Mouse (Mus musculus): ENCODE measurements around the gene Gm49325. TPM values are rescaled to one million over a fixed set of nuclear protein-coding genes. Genes with fewer than 3 reads are reported as not detected.

The Gm49325 gene
- polyA plus RNA-seq, 1 experiment from 2014 or later, result 1.2 TPM

DNA sequence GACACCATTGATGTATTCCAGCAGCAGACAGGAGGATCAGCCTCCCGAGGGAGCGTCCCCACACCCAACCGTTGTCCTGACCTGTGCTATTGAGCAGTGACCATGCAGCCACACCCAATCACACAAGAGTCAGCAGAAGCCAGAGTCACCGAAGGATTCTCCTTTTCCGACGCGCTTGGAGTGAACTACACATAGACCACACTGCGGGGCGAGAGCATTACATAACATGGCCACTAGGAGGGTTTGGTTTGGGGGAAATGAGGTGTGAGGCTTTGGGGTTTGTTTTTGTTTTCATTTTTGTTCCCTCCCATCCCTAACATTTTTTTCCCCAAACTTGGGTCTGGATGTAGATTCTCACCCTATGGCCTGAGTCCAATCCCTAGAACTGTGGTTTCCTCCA is 10.2 kb downstream of the Gm49325 start:
- Histone ChIP-seq H3K36me3 (ENCODE audit: control insufficient read depth, insufficient read depth) (peaks cover 33% of the 10 kb centered on the region), H3K27ac (ENCODE audit: low read length) (no peak overlapping the region), H3K4me2 (ENCODE audit: low read length) (no peak overlapping the region), H3K4me3 (replicated peaks; ENCODE audit: low read length) (no peak overlapping the region), H3K9me3 (ENCODE audit: control insufficient read depth, low read length) (no peaks in the 10 kb centered on the region), H3K9ac (replicated peaks; ENCODE audit: low read depth, low read length) (no peak overlapping the region), H3K4me1 (replicated peaks; ENCODE audit: control insufficient read depth, insufficient read depth, low read length) (no peaks in the 10 kb centered on the region; the same call in 1 of the 2 replicates), H3K27me3 (replicated peaks; ENCODE audit: control insufficient read depth, insufficient read depth, low read length) (no peaks in the 10 kb centered on the region)
- WGBS, result 95% methylated on average over 9 of the region's 9 CpGs
- ATAC-seq, result no peak

DNA sequence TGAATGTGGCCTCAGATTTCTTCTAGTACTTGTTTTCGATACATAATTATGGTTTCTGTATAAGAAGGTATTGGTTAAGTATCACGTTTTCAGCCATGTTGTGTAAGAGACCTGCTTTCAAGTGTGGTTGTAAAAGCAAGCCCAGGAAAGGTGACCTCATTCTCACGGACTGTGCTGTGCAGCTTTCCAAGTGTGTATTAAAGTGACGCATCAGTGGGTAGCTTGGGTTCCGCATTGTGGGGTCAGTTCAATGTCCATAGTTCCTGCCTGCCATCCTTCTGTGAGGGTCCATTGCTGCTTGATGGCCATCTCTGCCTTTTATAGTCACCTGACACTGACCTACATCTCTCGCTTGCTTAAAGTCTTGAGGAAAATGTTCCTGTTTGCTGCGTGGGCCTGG is 10.9 kb downstream of the Gm49325 start:
- 93% methylated on average over 7 of the region's 7 CpGs for WGBS
- H3K36me3 ChIP-seq (ENCODE audit: control insufficient read depth, insufficient read depth), result peaks cover 31% of the 10 kb centered on the region
- no peak for ATAC-seq
- H3K27me3 ChIP-seq (replicated peaks; ENCODE audit: control insufficient read depth, insufficient read depth, low read length), result no peaks in the 10 kb centered on the region
- H3K4me1 ChIP-seq (replicated peaks; ENCODE audit: control insufficient read depth, insufficient read depth, low read length), result peaks cover 6% of the 10 kb centered on the region
- H3K9ac ChIP-seq (replicated peaks; ENCODE audit: low read depth, low read length), result no peak overlapping the region
- no peaks in the 10 kb centered on the region for H3K9me3 ChIP-seq (ENCODE audit: control insufficient read depth, low read length)
- H3K4me2 ChIP-seq (ENCODE audit: low read length), result no peak overlapping the region
- no peak overlapping the region for H3K27ac ChIP-seq (ENCODE audit: low read length)
- H3K4me3 ChIP-seq (replicated peaks; ENCODE audit: low read length), result no peak overlapping the region

DNA sequence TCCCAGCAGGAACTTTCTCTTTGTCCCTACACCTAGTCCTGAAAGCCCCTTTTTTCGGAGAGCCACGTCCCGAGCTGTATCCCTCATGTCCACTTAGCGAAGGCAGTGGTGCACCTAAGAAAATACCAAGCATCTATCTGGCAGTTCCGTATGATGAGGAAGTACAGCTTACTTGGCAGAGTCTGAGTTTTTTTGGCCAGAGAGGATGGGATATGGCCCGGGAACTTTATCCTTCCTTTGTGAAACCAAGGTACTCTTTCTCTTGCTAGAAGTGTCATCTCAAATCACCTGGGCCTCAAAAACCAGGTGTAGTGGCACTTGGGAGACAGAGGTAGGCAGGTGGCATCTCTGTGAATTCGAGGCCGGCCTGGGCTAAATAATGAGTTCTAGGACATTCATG is 15.5 kb downstream of the Gm49325 start:
- peaks cover 11% of the 10 kb centered on the region for H3K36me3 ChIP-seq (ENCODE audit: control insufficient read depth, insufficient read depth)
- no peak for ATAC-seq
- WGBS, result 78% methylated on average over 8 of the region's 8 CpGs

DNA sequence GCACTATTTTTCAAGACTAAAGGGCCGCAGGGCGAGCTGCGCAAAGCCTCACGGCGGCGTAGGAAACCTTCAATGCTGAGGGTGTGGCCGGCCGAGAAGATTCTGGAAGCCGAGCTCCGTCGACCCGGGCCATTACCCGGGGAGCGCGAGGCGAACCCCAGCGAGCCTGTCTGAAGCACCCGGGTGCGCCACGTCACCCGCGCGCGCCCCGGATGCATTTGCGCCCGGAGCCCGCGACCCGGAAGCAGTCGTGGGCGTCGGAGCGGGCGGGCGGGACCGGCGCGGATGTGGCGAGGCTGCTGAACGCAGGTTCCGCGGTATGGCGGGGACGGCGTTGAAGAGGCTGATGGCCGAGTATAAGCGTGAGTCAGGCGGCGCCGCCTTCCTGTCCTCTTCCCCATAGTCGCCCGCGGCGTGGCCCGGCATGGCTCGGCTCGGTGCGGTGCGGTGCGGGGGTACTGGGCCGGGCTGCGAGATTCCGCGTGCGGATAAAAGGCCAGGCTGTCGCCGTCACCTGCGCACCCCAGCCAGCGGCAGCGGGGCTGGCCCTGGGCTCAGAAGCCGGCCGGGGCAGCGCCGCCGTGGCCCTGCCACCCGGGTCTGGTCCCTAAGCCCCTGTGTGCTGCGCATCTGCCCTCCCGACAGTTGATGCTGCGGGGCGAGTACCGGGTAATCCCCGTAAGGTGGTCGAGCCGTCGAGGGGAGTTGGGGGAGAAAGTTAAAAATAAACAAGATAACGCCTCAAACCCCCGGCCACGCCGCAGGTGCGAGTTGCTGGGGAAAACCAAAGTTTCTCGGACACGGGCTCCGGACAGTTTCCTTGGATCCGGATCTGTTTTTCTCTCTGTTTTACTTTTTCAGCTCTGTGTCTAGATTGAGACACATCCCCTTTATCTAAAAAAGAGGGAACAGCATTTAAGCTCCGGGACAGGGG is 16.3 kb downstream of the Gm49325 start, which contains the start of gene Ube2g2:
Gene Ube2g2, plus strand, starts transcription at position 221 of the 934 bp plus-strand sequence.
- under 1% methylated on average over 77 of the region's 96 CpGs for WGBS

More for the DNA sequence above, 15.5 kb downstream of the Gm49325 start:
- Histone ChIP-seq H3K4me1 (replicated peaks; ENCODE audit: control insufficient read depth, insufficient read depth, low read length) (peaks cover 36% of the 10 kb centered on the region), H3K9me3 (ENCODE audit: control insufficient read depth, low read length) (no peaks in the 10 kb centered on the region), H3K4me3 (replicated peaks; ENCODE audit: low read length) (peak overlapping the region; percentile 99), H3K27me3 (replicated peaks; ENCODE audit: control insufficient read depth, insufficient read depth, low read length) (no peaks in the 10 kb centered on the region), H3K4me2 (ENCODE audit: low read length) (peak overlapping the region; percentile 87), H3K9ac (replicated peaks; ENCODE audit: low read depth, low read length) (peak overlapping the region; percentile 95), H3K27ac (ENCODE audit: low read length) (peak overlapping the region; percentile 89)

DNA sequence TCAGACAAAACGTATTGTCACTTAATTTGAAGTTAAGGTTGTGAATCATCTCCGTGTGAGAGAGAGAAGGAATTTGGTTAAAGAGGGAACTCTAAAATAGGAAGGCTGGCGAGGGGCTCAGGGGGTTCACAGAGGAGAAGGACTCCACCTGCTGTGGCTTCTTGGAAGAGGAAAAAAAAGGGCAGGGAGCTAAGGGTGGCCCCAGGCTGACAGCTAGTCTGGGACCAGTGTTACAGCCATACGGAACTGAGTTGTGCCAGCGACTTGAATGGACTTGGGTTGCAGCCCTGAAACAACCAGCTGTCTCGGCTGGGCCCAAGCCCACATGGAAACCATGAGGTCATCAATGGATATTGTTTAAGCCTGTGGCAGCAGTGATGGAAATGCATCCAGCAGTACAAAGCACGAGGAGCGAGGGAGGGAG is 17.1 kb downstream of the Gm49325 start:
- ATAC-seq, result peak; percentile 66
- Histone ChIP-seq H3K9me3 (ENCODE audit: control insufficient read depth, low read length) (no peaks in the 10 kb centered on the region), H3K4me1 (replicated peaks; ENCODE audit: control insufficient read depth, insufficient read depth, low read length) (peaks cover 36% of the 10 kb centered on the region), H3K4me2 (ENCODE audit: low read length) (peak overlapping the region; percentile 81), H3K4me3 (replicated peaks; ENCODE audit: low read length) (peak overlapping the region; percentile 99), H3K27me3 (replicated peaks; ENCODE audit: control insufficient read depth, insufficient read depth, low read length) (no peaks in the 10 kb centered on the region), H3K36me3 (ENCODE audit: control insufficient read depth, insufficient read depth) (peaks cover 5% of the 10 kb centered on the region; the same call in 1 of the 2 replicates), H3K27ac (ENCODE audit: low read length) (peak overlapping the region; percentile 89), H3K9ac (replicated peaks; ENCODE audit: low read depth, low read length) (peak overlapping the region; percentile 95)
- under 1% methylated on average over 8 of the region's 8 CpGs for WGBS

More for the DNA sequence above, 16.3 kb downstream of the Gm49325 start, which contains the start of gene Ube2g2:
- peak within 1 kb of the TSS; percentile 99 for H3K4me3 ChIP-seq (replicated peaks; ENCODE audit: low read length)
- H3K27ac ChIP-seq (ENCODE audit: low read length), result peak within 1 kb of the TSS; percentile 89
- H3K36me3 ChIP-seq (ENCODE audit: control insufficient read depth, insufficient read depth), result peaks cover 8% of the 10 kb centered on the region; the same call in 1 of the 2 replicates
- H3K4me1 ChIP-seq (replicated peaks; ENCODE audit: control insufficient read depth, insufficient read depth, low read length), result peaks cover 36% of the 10 kb centered on the region
- peak within 1 kb of the TSS; percentile 87 for H3K4me2 ChIP-seq (ENCODE audit: low read length)
- H3K9ac ChIP-seq (replicated peaks; ENCODE audit: low read depth, low read length), result peak within 1 kb of the TSS; percentile 95
- H3K27me3 ChIP-seq (replicated peaks; ENCODE audit: control insufficient read depth, insufficient read depth, low read length), result no peaks in the 10 kb centered on the region
- no peaks in the 10 kb centered on the region for H3K9me3 ChIP-seq (ENCODE audit: control insufficient read depth, low read length)
- peak; percentile 93 for ATAC-seq

DNA sequence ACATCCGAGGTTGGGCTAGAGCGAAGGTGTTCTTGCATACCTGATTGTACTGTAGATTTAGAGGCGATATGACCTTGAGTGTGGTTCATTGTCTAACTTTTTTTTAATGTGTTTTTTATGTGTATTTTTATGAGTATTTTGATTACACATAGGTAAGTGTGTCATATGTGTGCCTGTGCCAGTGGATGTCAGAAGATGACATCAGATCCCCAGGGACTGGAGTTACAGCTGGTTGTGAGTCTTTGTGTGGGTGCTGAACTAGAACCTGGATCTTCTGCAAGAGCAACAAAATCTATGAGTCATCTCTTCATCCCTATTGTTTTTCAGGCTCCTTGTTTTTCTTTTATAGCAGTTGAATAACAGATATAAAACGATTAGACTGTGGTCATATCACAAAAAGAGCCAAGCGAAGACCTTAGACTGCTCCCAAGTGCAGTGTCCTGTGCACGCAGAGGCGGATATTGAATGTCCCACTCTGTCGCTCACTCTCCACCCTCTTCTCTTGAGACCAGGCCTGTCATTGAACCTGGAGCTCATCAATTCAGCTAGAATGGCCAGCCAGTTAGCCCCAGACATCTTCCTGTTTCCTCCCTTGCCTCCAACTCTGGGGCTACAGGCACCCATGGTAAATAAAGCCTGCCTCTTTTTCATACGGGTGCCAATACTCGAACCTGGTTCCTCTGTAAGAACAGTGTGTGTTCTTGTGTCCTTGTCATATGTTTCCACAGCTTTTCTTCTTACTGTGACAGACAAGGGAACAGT is 17.8 kb downstream of the Gm49325 start:
- no peaks in the 10 kb centered on the region for H3K9me3 ChIP-seq (ENCODE audit: control insufficient read depth, low read length)
- peak overlapping the region; percentile 99 for H3K4me3 ChIP-seq (replicated peaks; ENCODE audit: low read length)
- 0 out of 2 replicates have a peak overlapping the region, but pooled peaks have one; percentile 4 for H3K9ac ChIP-seq (replicated peaks; ENCODE audit: low read depth, low read length)
- 0 out of 2 replicates have a peak overlapping the region, but pooled peaks have one; percentile 11 for H3K27ac ChIP-seq (ENCODE audit: low read length)
- ATAC-seq, result no peak
- H3K4me2 ChIP-seq (ENCODE audit: low read length), result peak overlapping the region; percentile 81
- H3K36me3 ChIP-seq (ENCODE audit: control insufficient read depth, insufficient read depth), result 0 out of 2 replicates have a peak, but pooled peaks cover 2% of the 10 kb centered on the region
- no peaks in the 10 kb centered on the region for H3K27me3 ChIP-seq (replicated peaks; ENCODE audit: control insufficient read depth, insufficient read depth, low read length)
- peaks cover 38% of the 10 kb centered on the region for H3K4me1 ChIP-seq (replicated peaks; ENCODE audit: control insufficient read depth, insufficient read depth, low read length)
- WGBS, result 90% methylated on average over 10 of the region's 10 CpGs

DNA sequence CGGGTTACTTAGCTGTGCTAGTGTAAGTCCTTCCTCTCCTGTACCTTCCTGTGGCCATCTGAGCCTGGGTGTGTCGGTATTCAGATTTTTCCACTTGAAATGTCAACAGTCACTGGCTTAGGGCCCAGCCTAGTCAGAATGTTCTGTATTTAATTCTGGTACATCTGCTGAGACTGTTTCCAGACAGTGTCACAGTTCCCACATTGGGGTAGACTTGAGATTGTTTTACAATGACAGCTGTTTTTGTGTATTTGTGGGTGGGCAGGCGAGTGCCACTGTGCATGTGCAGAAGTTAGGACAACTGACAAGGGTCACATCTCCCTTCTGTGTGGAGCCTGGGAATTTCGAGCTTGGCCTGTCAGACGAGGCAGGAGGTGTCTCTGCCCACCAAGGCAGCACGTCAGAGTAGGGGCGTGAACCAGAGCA is 18.6 kb downstream of the Gm49325 start:
- H3K4me3 ChIP-seq (replicated peaks; ENCODE audit: low read length), result no peak overlapping the region
- no peak overlapping the region for H3K4me2 ChIP-seq (ENCODE audit: low read length)

DNA sequence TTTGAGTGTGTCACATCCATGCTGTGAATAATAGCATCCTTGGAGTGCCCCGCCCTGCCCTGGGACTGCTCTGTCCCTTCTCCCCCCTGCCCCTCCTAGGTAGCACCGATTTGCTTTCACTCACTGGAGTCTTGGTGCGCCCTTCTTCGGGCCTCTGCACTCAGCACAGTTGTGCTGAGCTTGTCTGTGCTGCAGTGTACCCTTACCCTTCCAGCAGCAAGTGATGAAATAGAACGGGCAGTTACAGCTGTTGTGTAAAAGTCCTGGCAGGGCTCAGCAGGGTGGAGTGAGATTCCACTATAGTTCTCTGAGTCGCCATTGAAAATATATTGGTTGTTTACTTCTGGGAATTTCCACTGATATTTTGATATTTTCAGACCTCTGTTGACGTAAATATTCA is 20.0 kb downstream of the Gm49325 start:
- H3K36me3 ChIP-seq (ENCODE audit: control insufficient read depth, insufficient read depth), result 0 out of 2 replicates have a peak, but pooled peaks cover 2% of the 10 kb centered on the region
- ATAC-seq, result no peak
- no peaks in the 10 kb centered on the region for H3K27me3 ChIP-seq (replicated peaks; ENCODE audit: control insufficient read depth, insufficient read depth, low read length)
- H3K9me3 ChIP-seq (ENCODE audit: control insufficient read depth, low read length), result no peaks in the 10 kb centered on the region
- no peak overlapping the region for H3K27ac ChIP-seq (ENCODE audit: low read length)
- 89% methylated on average over 7 of the region's 7 CpGs for WGBS
- peaks cover 38% of the 10 kb centered on the region for H3K4me1 ChIP-seq (replicated peaks; ENCODE audit: control insufficient read depth, insufficient read depth, low read length)
- H3K4me3 ChIP-seq (replicated peaks; ENCODE audit: low read length), result no peak overlapping the region
- H3K4me2 ChIP-seq (ENCODE audit: low read length), result no peak overlapping the region
- no peak overlapping the region for H3K9ac ChIP-seq (replicated peaks; ENCODE audit: low read depth, low read length)

More for the DNA sequence above, 18.6 kb downstream of the Gm49325 start:
- Histone ChIP-seq H3K27ac (ENCODE audit: low read length) (no peak overlapping the region), H3K9me3 (ENCODE audit: control insufficient read depth, low read length) (no peaks in the 10 kb centered on the region), H3K27me3 (replicated peaks; ENCODE audit: control insufficient read depth, insufficient read depth, low read length) (no peaks in the 10 kb centered on the region), H3K4me1 (replicated peaks; ENCODE audit: control insufficient read depth, insufficient read depth, low read length) (peaks cover 38% of the 10 kb centered on the region), H3K9ac (replicated peaks; ENCODE audit: low read depth, low read length) (no peak overlapping the region), H3K36me3 (ENCODE audit: control insufficient read depth, insufficient read depth) (0 out of 2 replicates have a peak, but pooled peaks cover 2% of the 10 kb centered on the region)
- ATAC-seq, result no peak
- WGBS, result 67% methylated on average over 7 of the region's 7 CpGs

DNA sequence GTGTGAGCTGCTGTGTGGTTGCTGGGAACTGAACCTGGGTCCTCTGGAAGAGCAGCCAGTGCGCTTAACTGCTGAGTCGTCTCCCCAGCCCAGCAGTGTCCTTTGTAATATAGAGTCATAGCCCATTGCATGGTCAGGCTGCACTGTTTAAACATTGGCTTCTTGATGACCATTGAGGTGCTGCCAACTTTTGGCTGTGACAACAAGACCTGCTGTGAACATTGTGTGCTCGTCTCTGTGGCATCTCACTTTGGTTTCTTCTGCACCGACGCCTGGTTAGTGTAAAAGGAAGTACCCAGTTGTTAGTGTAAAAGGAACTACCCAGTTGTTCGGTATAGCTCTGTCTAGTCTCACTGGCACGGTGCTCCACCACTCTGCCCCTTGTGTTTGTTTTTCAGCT is 20.6 kb downstream of the Gm49325 start:
- peaks cover 36% of the 10 kb centered on the region for H3K4me1 ChIP-seq (replicated peaks; ENCODE audit: control insufficient read depth, insufficient read depth, low read length)
- H3K27me3 ChIP-seq (replicated peaks; ENCODE audit: control insufficient read depth, insufficient read depth, low read length), result no peaks in the 10 kb centered on the region
- H3K9ac ChIP-seq (replicated peaks; ENCODE audit: low read depth, low read length), result no peak overlapping the region
- no peak overlapping the region for H3K4me3 ChIP-seq (replicated peaks; ENCODE audit: low read length)
- 0 out of 2 replicates have a peak, but pooled peaks cover 2% of the 10 kb centered on the region for H3K36me3 ChIP-seq (ENCODE audit: control insufficient read depth, insufficient read depth)
- H3K9me3 ChIP-seq (ENCODE audit: control insufficient read depth, low read length), result no peaks in the 10 kb centered on the region
- no peak overlapping the region for H3K27ac ChIP-seq (ENCODE audit: low read length)
- 71% methylated on average over 7 of the region's 7 CpGs for WGBS
- ATAC-seq, result no peak
- no peak overlapping the region for H3K4me2 ChIP-seq (ENCODE audit: low read length)

Measured in forebrain, embryonic 16.5 days (tissue).